Mouse (Mus musculus): ENCODE data around the gene Kdm4a. TPM values are rescaled to one million over a fixed set of nuclear protein-coding genes. Genes with fewer than 3 reads are reported as not detected.

The Kdm4a gene
- 10 to 100 TPM; 34.6 to 47.5 TPM for total RNA-seq (2021)
- long read RNA-seq, experiment 1, full-length matches to known transcripts: 1 of 1 reads
- long read RNA-seq, experiment 1, partial matches to known transcripts: 0 of 1 reads
- long read RNA-seq, experiment 1, other reads (novel, unspliced or antisense): 0 of 1 reads
- long read RNA-seq, experiment 2, partial matches to known transcripts: 0 of 1 reads
- long read RNA-seq, experiment 2, other reads (novel, unspliced or antisense): 1 of 1 reads

DNA sequence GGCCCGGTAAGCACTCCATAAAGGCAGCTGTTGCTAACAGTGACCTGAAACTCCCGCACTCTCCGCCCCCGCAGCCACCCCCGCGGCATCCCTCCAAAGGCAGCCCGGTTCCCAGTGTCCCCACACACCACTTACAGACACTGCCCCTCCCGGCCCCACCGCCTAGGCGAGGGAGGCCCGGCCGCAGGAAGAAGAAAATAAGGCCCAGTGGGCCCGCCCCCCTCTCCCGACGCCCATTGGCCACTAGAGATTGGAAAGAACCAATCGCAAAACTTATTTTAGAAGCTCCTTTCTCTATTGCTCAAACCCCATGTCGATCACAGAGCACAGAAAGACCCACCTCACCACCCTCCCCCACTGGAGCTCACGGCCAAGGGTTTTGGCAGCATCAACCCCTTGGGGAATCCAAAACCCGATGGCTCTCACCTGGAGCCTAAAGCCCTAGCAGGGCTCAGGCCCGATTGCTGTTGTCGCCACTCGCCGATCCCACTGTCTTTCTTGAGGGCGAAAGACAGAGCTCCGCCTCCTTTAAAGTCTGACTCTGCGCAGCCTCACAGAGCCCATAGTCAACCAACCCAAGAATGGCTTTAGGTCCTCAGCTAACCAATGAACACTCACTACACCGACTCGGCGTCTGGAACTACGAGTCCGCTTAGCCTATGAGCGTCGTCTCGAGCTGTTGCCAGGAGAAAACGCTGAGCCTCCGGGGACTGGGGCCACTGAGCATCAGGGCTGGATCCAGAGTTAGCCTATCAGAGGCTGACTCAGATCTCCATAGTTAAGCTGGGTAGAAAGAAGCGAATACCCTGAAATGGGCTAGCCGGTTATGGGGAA is at the start of gene Kdm4a:
TSS of gene Kdm4a (minus strand) at position 577 of the 834 bp plus-strand sequence.
- peak; percentile 93 for DNase-seq

DNA sequence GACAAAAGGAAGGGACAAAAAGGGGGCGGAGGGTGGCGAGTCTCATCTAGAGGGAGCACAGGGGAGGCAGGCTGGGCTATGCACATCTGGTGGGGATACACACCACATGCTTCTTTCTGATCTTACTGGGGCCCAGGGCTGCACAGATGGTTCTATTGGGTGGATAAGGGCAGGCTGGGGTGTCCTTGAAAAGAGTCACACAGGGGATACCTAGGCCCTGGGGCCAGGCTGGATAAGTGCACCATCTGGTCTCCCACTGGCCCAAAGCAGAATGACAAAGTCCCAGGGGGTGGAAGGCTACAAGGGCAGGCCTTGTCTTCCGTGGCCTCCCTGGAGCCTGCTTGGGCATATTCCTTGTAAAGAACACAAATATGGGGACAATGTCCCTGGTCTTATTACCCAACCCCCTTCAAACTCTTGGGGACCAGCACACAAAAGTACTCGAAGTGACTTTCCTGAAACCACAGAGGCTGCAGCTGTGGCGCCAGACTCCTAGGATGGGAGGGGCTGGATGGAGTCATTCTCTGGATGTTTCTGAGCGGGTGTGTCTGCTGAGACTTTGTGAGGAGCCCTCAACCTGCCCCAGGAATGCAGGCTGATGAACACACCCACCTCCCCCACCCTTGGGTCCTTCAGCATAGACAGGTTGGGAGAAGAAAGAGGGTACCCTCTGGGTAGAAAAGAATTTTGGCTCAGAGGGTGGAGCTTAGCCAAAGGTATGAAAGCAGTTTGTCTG is 49.4 kb upstream of the Kdm4a start:
- no peak for DNase-seq

DNA sequence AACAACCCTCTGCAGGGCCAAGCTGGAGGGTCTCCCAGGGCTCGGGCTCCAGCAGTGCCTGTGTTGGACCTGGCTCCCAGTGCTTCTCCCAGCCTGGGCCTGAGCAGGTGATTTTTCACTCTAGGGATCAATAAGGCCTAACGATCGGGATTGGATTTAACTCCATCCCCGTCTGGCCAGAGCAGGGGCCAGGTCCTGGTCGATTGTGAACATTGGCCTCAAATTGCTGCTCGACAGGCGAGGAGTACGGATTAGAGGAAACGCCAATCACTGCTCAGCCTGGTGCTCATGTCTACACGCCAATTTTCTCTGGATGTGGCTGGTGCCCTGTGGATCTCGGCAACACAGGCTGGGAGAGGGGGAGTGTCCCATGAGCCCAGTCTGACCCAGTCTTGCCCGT is 47.6 kb upstream of the Kdm4a start:
- DNase-seq: no peak

DNA sequence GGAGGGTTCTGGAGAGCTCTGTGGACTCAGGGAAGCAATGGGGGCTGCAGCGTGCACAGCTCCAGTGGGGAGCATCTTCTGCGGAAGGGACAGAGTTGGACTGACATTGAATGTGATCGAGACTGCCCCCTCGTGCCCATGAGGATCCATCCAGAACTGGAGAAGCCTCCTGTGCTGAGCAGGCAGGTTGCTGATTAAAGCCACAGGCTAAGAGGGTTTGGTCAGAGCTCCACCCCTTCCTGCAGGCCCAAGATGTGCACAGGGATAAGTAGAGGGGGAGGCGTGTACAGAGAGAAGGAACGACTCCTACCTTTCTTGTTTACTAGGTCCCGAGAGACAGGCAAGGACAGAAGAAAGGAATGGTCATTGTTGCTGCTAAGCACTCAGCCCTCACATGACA is 41.4 kb upstream of the Kdm4a start:
- no peak for DNase-seq

DNA sequence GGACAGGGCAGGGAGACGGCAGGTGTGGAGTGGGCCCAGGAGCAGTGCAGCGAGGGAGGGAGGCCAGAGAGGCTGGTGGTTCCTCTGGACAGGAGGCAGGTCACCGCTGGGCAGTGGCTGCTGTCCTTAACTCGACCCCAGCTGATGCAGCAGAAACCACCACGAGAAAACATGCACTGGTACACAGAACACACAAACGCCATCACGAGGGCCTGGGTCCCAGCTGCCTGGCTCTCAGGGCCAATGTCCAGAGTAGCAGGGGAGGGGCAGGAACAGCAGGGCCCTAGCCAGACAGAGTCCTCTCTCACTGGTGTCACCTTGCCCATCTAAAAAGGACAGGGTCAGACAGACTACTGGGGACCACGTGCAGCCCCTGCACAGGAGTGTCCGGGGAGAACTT is 40.9 kb upstream of the Kdm4a start:
- no peak for DNase-seq

DNA sequence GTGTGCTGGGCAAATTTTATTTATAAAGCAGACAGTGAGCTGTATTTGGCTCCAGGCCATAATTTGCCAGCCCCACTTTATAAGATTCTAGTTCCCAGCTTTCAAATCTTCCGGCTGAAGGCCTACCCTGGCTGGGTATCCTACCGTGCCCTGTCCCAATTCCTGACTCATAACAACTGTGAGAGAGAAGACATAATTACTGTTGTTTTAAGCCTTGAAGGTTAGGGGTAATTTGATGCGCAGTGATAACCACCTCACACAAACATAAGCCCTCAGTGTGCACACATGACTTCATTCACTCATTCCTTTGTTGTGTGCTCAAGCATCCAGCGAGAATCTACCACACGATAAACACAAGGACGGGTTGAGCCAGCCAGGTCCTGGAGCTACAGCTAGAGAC is 39.6 kb upstream of the Kdm4a start:
- DNase-seq: no peak

DNA sequence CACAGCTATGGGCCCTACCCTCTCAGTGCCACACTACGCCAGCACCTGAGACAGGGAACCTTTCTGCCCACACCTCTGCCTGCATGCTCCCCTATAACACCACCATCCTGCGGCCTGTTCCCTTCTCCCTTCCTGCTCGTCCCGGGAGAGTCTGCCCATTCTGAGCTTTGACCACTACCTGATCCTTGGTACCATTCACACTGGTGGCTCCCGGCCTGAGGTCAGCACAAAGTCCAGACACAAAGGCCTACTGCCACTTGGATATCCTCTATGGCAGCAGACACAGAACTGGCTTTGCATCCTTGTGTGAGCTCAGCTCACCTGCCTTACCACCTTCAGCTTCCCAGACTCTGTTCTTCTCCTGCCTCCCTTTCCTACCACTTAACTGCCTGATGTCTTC is 38.7 kb upstream of the Kdm4a start:
- DNase-seq: no peak

DNA sequence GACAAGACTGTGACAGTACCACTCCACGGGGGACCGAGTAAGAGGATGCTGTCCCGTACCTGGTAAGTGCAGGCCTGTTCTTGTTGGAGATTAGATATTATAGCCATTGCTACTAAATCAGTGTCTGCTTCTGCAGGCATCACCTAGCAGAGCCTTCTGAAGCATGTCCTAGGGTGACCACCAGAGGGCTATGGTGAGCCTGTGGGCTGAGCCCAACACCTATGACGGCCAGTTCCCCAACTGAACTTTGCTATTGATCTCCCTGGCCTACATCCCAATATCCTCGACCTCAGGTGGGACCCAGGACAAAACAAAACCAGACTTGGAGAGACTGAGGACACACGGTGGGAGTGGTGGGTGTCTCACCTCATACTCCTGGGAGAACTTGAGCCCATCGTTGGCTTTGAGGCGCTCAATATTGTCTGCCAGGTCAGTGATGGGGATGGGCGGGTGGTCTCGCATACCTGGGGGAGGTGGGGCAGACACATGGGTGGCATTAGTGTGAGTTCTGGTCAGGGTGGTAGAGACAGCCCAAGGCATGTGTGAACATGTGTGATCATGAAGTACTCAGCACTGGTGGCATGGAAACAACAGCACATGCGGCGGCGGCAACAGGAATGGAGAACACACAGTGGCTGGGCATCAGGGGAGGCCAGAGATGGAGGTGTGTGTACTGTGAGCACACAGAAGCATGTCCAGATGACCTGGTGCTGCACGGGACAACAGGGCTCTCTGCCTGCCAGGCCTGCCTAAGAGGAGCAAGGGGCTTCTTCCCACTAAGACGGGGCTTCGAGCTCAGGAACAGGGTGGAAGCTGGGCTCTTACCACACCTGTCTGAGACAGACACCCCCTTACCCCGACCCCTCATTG is 37.1 kb upstream of the Kdm4a start:
- DNase-seq: peak; percentile 87

DNA sequence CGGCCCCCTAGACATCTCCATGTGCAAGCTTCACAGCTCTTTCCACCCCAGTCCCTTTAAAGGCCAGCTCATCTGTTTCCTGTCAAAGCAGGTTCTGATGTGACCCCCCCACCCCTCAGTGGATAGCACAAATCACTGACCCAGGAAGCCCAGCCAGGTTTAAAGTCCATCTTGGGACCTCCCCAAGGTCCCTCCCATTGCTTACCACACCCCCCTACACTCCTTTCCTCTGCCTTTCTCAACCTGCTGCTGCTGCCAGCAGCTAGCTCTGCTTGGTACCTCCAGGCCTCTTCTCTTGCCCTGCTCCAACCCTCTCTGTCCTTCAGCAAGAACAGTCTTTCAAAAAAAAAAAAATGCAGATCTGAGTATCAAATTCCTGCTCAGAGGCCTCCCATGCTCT is 35.0 kb upstream of the Kdm4a start:
- no peak for DNase-seq

DNA sequence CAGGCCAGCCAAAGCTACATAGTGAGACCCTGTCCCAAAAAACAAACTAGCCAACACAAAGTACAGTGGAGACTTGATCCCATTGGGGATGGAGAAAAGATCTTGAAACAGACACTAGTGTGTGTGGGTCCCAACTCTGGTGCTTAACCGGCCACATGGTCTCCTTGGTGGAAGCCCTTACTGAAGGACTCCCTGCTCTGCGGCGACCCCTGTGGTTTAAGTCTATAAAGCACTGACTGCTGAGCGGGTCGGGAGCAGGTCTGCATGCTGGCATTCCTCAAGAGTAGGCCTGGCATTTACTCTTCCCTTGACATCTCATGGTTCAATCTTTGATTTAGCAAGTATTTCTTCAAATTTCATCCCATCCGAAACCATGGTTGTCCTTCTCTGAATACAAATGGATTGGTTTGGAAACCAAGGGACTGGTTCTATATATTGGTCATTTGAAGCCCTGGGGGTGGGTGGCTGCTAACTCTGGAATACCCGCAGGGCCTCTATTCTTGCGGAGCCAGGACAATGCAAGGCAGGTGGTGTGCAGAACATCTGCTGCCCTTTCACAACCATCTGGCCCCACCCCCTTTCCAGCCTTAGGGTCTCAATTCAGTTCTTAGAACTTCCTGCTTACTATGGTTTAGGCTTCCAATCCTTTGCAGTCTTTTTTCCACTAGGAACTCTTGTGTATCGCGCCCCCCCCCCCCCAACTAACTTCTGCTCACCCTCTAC is 27.2 kb upstream of the Kdm4a start:
- peak; percentile 38 for DNase-seq

DNA sequence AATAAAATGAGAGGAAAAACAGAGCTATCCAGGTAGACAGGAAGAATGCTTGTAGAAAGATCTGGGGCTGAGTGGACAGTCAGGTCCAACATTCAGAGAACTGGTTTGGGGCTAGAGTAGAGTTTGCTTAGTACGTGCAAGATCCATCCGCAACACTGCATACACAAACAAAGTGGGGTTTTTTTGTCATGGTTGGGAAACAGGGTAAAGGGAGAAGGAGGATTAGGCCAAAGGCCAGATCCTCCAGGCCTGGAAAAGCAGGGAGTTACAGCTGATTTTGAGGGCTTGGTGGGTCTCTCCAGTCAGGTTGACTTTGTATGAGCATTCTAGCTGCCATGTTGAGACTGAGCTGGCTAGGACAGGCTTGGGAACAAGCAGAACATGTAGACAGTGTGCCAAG is 26.1 kb upstream of the Kdm4a start:
- no peak for DNase-seq

DNA sequence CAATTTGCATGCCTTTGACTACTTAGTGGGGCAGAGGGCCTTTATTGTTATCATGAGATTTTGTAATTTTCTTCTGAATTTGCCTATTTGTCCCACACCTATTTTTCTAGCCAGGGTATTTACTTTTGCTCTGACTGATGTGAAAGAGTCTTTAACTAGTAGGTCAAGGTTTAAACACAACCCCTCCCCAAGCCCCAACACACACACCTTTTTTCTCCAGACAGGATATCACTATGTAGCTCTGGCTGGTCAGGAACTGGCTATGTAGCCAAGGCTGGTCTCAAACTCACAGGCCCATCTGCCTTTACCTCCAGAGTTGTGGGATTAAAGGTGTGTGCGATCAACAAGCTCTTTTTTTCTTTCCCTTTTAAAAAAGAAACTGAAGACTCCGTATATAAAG is 19.2 kb upstream of the Kdm4a start:
- DNase-seq: no peak

DNA sequence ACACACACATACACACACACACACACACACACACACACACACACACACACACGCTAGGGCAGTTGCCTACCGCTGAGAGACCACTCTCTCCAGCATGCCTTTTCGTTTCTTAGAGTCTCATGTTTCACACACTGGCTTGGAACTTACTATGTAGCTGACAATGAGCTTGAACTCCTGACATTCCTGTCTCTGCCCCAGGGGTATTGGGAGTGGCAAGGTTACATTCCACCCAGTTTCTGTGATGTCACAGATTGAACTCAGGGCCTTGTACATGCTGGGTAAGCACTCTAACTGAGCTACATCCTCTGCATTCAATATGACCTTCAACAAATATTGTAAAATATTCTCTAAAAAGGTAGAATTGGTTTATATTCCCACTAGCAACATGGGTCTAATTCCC is 18.8 kb upstream of the Kdm4a start:
- DNase-seq: no peak

DNA sequence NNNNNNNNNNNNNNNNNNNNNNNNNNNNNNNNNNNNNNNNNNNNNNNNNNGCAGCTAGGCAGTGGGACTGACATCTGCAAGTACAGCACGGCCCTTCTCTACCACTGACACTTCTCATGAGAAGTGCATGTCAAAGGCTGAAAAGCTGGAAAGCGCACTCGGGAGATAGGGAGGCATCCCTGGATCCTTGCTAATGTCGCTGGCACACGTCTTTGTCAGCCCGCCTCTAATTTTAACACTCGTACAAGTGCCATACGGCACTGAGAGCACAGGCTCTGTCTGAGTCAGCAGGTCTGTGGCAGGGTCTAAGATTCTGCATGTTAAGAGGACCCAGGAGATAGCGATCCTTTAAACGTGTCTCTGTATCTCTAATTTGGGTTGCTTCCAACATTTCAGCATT is 16.3 kb upstream of the Kdm4a start:
- no peak for DNase-seq

DNA sequence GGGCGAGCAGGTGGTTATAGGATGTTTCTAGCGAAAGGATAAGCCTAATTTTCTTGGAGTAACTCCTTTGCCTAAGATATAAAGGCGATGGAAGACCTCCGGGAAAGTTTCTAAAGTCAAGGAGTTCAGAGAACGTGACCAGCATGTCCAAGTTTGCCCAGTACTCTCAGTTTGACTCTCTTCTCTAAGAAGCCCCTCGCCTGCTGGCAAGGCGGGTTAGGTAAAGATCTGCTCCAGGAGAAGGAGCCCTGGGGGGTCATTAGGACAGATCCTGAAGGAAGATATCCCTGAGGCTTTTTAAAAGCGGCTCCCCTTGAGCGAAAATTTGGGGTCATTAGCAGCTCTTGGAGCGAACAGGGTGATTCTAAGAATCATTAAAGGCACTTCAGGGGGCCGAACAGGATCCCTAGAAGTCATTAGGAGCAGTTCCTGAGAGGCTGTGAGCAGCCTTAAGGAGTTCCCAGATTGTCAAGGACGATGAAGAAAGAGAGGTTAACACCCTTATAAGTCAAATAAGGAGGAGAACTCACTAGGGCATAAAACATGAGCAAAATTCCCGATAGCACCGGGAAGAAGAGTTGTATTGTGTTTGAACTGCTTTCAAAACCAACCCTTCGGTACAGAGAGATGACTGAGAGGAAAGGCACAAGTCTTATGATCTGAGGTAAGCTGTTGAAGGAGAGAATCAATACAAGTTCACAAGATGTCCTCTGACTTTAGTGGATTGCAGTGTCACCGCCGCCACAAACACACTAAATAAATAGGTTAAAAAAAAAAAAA is 648 bp upstream of the Kdm4a start:
- no peak for DNase-seq

DNA sequence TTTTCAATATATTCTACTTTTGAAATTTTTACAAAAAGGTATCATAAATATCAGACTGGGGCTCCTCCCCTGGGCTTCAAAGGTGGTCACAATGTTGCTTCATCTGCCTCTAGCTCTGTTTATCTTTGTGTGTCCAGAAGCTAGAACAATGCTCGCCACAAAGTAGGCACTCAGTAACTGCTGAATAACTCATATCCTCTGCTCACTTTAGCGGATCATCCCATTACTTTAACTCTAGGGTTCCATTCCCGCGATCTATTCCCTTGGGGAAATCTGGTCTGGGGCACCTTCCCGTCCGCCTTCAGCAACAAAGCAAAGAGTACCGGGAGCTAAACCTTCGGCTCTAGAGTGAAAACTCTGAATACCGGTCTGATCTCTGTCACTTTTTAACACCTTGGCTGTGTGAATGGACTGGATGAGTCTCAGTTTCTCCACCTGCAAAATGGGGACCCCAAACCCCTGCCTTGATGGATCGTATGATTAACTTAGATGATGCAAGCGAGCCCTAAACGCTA is 834 bp downstream of the Kdm4a start:
- no peak for DNase-seq

DNA sequence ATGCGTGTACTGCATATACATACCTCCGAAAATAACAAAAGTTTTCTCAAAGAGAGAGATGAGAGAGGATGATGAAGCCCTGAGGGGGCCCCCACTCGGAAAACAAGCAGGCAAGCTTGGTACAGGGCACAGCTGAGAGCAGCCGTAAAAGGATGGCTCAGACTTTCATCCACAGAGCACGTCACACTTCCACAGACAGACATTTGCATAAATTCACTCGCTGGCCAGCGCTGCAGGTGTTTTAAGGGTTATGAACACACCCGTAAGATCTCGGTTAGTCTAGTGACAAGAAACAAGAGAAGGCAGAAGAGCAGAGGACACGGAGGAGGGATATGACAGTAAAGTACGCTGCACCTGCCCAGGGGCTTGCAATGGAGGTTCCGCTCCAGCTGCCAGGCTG is 7.4 kb downstream of the Kdm4a start:
- DNase-seq: no peak

DNA sequence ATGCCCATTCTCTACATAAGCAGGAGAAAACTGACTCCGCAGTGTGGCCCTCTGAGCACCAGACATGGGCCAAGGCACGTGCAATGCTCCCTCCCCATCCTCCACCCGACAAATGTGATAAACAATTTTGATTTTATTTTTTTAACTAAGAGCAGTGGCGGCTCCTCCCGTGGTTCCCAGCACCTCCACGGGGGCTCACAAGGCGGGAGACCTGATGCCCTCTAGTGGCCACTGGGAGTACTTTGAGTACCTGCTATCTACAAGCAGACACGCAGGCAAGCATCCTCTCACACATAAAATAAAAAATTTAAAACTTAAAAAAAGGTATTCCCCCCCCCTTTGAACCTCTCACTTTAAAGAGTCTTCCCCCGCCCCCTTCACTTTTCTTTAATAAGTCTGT is 8.8 kb downstream of the Kdm4a start:
- no peak for DNase-seq

DNA sequence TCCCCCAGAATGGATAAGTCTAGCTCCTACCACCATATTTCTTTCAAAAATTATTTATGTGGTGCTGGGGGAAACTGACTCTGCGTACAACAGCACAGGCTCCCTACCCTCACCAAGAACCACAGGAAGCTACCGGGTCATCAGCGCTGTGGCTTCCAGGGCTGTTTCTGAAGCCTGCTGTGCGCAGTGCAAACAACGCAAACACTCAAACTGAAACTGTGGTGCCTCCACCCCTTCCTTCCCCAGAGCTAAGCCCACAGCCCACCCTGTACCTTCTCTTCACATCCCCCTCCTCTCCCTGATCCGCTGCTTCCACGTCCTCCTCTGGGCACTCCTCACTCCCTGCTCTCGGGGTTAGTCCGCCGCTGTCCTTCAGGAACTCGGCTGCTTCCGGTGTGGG is 17.7 kb downstream of the Kdm4a start:
- no peak for DNase-seq

DNA sequence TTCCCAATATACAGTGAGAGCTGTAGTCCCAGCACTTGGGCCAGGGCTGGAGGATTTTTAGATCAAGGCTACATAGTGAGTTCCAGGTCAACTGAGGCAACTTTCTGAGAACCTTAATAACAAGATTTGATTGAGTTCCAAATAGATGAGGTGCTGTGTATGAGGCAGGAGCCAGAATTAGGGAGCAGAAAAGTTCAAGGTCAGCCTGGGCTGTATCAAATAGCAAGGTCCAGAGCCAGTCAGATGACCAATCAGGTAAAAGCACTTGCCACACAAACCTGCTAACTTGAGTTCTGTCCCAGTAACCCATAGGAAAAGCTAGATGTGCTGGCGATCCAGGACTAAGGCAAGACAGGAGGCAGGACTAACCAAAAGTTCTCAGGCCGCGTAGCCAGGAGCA is 22.2 kb downstream of the Kdm4a start:
- no peak for DNase-seq

DNA sequence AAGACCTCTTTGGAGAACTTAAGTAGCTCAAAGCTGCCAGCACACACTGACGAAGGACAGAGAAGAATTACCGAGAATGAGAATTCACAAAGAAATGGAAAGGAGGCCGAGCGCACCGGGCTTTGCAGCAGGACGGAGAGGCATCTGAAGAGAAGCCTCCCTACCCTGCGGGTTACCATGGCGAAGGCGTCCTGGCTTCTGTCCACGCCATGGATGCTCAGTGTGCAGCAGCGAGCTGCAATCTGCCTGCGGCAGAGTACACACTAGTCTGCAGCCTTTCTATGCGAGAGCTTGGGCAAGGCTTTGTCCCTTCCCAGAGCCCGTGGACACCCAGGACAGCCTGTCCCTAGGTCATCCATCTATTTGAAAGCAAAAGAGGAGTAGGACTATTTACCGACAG is 23.3 kb downstream of the Kdm4a start:
- DNase-seq: no peak

Measured in adrenal gland, postnatal 10 days (tissue).